Mouse (Mus musculus) myocyte (in vitro differentiated cells): Measurements from ENCODE around the gene Lrrc41.

ENCODE experiments used
- MYOG ChIP-seq, 3 experiments: IDR thresholded peaks; one replicate each; pipeline ENCODE4 v1.6.1; 2011; ENCODE audit warnings: control low read depth in 2 of 3, low read depth in 2 of 3, mild to moderate bottlenecking in 2 of 3; ENCODE audit not compliant: insufficient read length in 2 of 3, control insufficient read depth in 1 of 3, insufficient read depth in 1 of 3
- POLR2A ChIP-seq: IDR thresholded peaks from one replicate; pipeline ENCODE4 v1.6.1; 2011; ENCODE audit warnings: low read depth, mild to moderate bottlenecking, control low read depth, moderate library complexity; ENCODE audit not compliant: insufficient read length

DNA sequence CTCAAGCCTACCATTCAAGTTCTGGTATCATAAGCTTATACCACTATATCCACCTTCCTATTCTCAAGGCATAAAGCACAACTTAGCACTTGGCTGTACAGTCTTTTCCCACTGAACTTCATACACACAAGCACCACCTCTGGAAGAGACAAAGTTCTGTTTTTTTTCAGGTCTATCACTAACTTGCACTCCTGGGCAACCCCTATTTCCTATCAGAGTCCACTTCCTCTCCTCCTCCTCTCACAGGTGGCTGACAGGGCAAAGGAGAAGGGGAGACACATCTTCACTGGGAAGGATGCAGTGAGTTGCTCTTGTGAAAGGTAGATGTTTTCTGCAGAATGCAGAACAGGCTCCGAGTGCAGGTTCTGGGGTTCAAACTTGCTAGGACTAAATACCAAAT is 27.4 kb upstream of the Lrrc41 start:
- TF ChIP-seq POLR2A: no peak
- TF ChIP-seq MYOG (IDR thresholded peaks at IDR 0.05; ENCODE audit: control insufficient read depth in 1 of 3, insufficient read depth in 1 of 3, insufficient read length in 2 of 3, low read depth in 2 of 3): no peak
